In genomic region chr2:36002188-36002587, GRCm38 (mm10) we compare ENCODE assay signal across 26 mouse cellular contexts. TPM values are rescaled to one million over a fixed set of nuclear protein-coding genes. Genes with fewer than 3 reads are reported as not detected.
"Had no signal": no experiment of that assay in that cellular context is flagged by ENCODE, and none has a peak within 500 bp of the region (broad histone marks: within the 10 kb centered on the region; RNA-seq: fewer than 3 reads in every experiment).

No protein-coding gene starts in this region.

- H3K9me3 ChIP-seq: kidney, embryonic 15.5 days; limb, embryonic 12.5 days; limb, embryonic 15.5 days; midbrain, embryonic 12.5 days; neural tube, embryonic 13.5 days had no signal

- H3K27ac ChIP-seq: kidney, embryonic 15.5 days; left cerebral cortex, adult 2 months; limb, embryonic 12.5 days; limb, embryonic 15.5 days; liver, embryonic 14.5 days; macrophage; midbrain, embryonic 12.5 days; neural tube, embryonic 13.5 days; stomach, postnatal 0 days had no signal

- H3K36me3 ChIP-seq: kidney, embryonic 15.5 days; limb, embryonic 12.5 days; limb, embryonic 15.5 days; midbrain, embryonic 12.5 days; neural tube, embryonic 13.5 days had no signal

- H3K4me3 ChIP-seq: kidney, embryonic 15.5 days; left cerebral cortex, adult 2 months; limb, embryonic 12.5 days; limb, embryonic 15.5 days; midbrain, embryonic 12.5 days; myocyte; neural tube, embryonic 13.5 days had no signal

- H3K27me3 ChIP-seq: neural tube, embryonic 13.5 days had no signal

- DNase-seq: kidney, adult 8-10 months; kidney, postnatal 10 days; kidney, postnatal 36 days; layer of hippocampus, postnatal 36 days; liver, postnatal 0 days; lung, embryonic 14.5 days; right cerebral cortex, adult 18-20 months; right cerebral cortex, postnatal 14 days; right cerebral cortex, postnatal 4 days; thymus, adult 2 months; thymus, postnatal 14 days; thymus, postnatal 4 days had no signal

- ATAC-seq: liver, postnatal 0 days; lung, postnatal 0 days; midbrain, embryonic 16.5 days had no signal

- H3K4me1 ChIP-seq: kidney, embryonic 15.5 days; limb, embryonic 12.5 days; limb, embryonic 15.5 days; neural tube, embryonic 13.5 days had no signal

- H3K9ac ChIP-seq: kidney, embryonic 15.5 days; limb, embryonic 12.5 days; limb, embryonic 15.5 days; liver, embryonic 14.5 days; liver, postnatal 0 days; lung, embryonic 14.5 days; midbrain, embryonic 12.5 days; neural tube, embryonic 13.5 days had no signal

- H3K4me2 ChIP-seq: kidney, embryonic 15.5 days; limb, embryonic 12.5 days; limb, embryonic 15.5 days; liver, embryonic 11.5 days; lung, embryonic 14.5 days; midbrain, embryonic 12.5 days; neural tube, embryonic 13.5 days had no signal

RNA-seq across cellular contexts. Expression of gene Morn5, which starts 47.1 kb away (rescaled TPM):
- polyA plus RNA-seq: limb, embryonic 12.5 days; limb, embryonic 15.5 days; liver, embryonic 11.5 days; liver, embryonic 14.5 days; liver, postnatal 0 days; macrophage; stomach, embryonic 14.5 days; stomach, postnatal 0 days had no signal
